Mouse (Mus musculus) stomach, postnatal 0 days (tissue): ENCODE measurements around the gene Slc38a5.

Source experiments
- CTCF ChIP-seq: IDR thresholded peaks from 2 replicates; pipeline ENCODE4 v1.5.1; 2016; ENCODE audit warnings: antibody characterized with exemption, low read depth, mild to moderate bottlenecking, moderate library complexity
- EP300 ChIP-seq: optimal IDR thresholded peaks from 2 replicates; pipeline ENCODE3; 2016; ENCODE audit warnings: antibody characterized with exemption

- TF ChIP-seq CTCF (no peak), EP300 (no peak)
These were observed 40.7 kb upstream of the Slc38a5 start for GRCm38 (mm10) chrX:8230272-8230671.
